Mouse (Mus musculus) hindbrain, postnatal 0 days (tissue): ENCODE measurements around the gene C2cd4c. TPM values are rescaled to one million over a fixed set of nuclear protein-coding genes. Genes with fewer than 3 reads are reported as not detected.

Experiments
- ATAC-seq: fragments of 200-750 bp; cut with Nextera tagmentation; 2 replicates; pipeline ENCODE4 v1.8.0; 2017; ENCODE audit warnings: mild to moderate bottlenecking, moderate TSS enrichment, moderate library complexity
- DNase-seq: peaks from one replicate; pipeline ENCODE4 v3.0.0-alpha.2; 2015; ENCODE audit warnings: low spot score
- H3K27ac ChIP-seq: fragments of 300-500 bp; sonication (generic); 2 replicates; pipeline ENCODE4 v1.5.1; 2014; ENCODE audit warnings: mild to moderate bottlenecking
- H3K27me3 ChIP-seq: fragments of 300-500 bp; sonication (generic); 2 replicates; pipeline ENCODE4 v1.6.1; 2014; ENCODE audit warnings: low read length, mixed read lengths; ENCODE audit not compliant: insufficient read depth
- H3K36me3 ChIP-seq: fragments of 300-500 bp; sonication (generic); 2 replicates; pipeline ENCODE4 v1.6.1; 2014; ENCODE audit warnings: low read length, mixed read lengths; ENCODE audit not compliant: insufficient read depth
- H3K4me1 ChIP-seq: fragments of 300-500 bp; sonication (generic); 2 replicates; pipeline ENCODE4 v1.6.1; 2014; ENCODE audit warnings: antibody characterized with exemption, low read length, mixed read lengths; ENCODE audit not compliant: insufficient read depth
- H3K4me2 ChIP-seq: fragments of 300-500 bp; sonication (generic); 2 replicates; pipeline ENCODE4 v1.6.1; 2014; ENCODE audit warnings: low read depth, mild to moderate bottlenecking, low read length, moderate library complexity, mixed read lengths
- H3K4me3 ChIP-seq: fragments of 300-500 bp; sonication (generic); 2 replicates; pipeline ENCODE4 v1.5.1; 2014; ENCODE audit warnings: low read length
- H3K9ac ChIP-seq: fragments of 300-500 bp; sonication (generic); replicated peaks from 2 replicates; pipeline ENCODE4 v1.6.1; 2014; ENCODE audit warnings: mild to moderate bottlenecking, low read length, moderate library complexity, mixed read lengths
- H3K9me3 ChIP-seq: fragments of 300-500 bp; sonication (generic); 2 replicates; pipeline ENCODE4 v1.6.1; 2016; ENCODE audit warnings: low read length, mixed read lengths
- CTCF ChIP-seq: IDR thresholded peaks from 2 replicates; pipeline ENCODE4 v1.5.1; 2016; ENCODE audit warnings: antibody characterized with exemption, control low read depth, low read depth
- whole genome bisulfite sequencing: fragments of 180-500 bp; shearing (Covaris S2); extraction: QIAGEN DNeasy Blood & Tissue Kit; methylation state at CpG from one replicate; pipeline ENCODE4 v1.1.7; 2014; 5-methylcytosine and 5-hydroxymethylcytosine counted together
- polyA plus RNA-seq: library from polyadenylated mRNA; unstranded; fragments of >200 nt; fragmentation: Nextera tagmentation; extraction: Ambion mirVana; gene quantifications from 2 replicates; pipeline ENCODE4 v1.2.1, GENCODE M21; 2015
- total RNA-seq: library from RNA; depleted of rRNA; stranded (reverse); fragments of >200 nt; gene quantifications from 2 replicates; pipeline ENCODE4 v1.2.3, GENCODE M21; 2014

Gene C2cd4c
- total and polyA plus RNA-seq, 2 experiments from 2014 or later = 1.0 to 31.9 TPM

GRCm38 (mm10) chr10:79633006-79633777, 19.4 kb upstream of the C2cd4c start:
- Histone ChIP-seq H3K4me3 (no peak overlapping the region), H3K9me3 (no peaks in the 10 kb centered on the region), H3K27ac (no peak overlapping the region), H3K4me1 (peaks cover 6% of the 10 kb centered on the region), H3K4me2 (no peak overlapping the region), H3K9ac (no peak overlapping the region), H3K36me3 (0 out of 2 replicates have a peak, but pooled peaks cover 4% of the 10 kb centered on the region), H3K27me3 (no peaks in the 10 kb centered on the region)
- DNase-seq = no peak
- ATAC-seq = no peak
- WGBS = 86% methylated on average over 17 of the region's 17 CpGs
- no peak for TF ChIP-seq CTCF

DNA sequence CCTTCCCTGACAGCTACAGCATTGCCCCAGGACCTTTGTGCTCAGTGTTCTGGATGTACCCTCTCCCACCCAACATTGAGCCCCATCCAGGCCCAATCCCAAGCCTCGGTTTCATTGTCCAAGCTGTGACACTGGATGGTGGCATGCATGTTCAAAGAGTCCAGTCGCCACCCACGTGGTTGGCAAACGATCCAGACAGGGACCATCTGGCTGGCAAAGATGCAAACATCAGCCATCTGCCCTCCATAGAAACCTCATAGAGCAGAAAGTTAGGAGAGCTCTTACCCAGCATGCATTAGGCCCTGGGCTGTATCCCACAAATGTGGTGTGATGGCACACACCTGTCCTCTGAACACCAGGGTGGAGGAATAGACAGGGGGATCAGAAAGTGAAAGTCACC, 17.6 kb upstream of the C2cd4c start:
- WGBS = 52% methylated on average over 4 of the region's 4 CpGs
- peak; percentile 81 for DNase-seq
- TF ChIP-seq CTCF = no peak
- Histone ChIP-seq H3K27me3 (no peaks in the 10 kb centered on the region), H3K27ac (no peak overlapping the region; the same call in 1 of the 2 replicates), H3K9ac (no peak overlapping the region), H3K4me2 (no peak overlapping the region), H3K4me1 (peaks cover 2% of the 10 kb centered on the region; the same call in 1 of the 2 replicates), H3K9me3 (no peaks in the 10 kb centered on the region), H3K4me3 (no peak overlapping the region), H3K36me3 (0 out of 2 replicates have a peak, but pooled peaks cover 4% of the 10 kb centered on the region)
- ATAC-seq = peak; percentile 75

GRCm38 (mm10) chr10:79628377-79628776, 14.6 kb upstream of the C2cd4c start:
- no peak overlapping the region for H3K27ac ChIP-seq
- H3K4me2 ChIP-seq = no peak overlapping the region
- no peak for TF ChIP-seq CTCF
- no peak overlapping the region for H3K4me3 ChIP-seq
- H3K4me1 ChIP-seq = peaks cover 2% of the 10 kb centered on the region; the same call in 1 of the 2 replicates
- H3K9ac ChIP-seq = no peak overlapping the region
- peak; percentile 52 for DNase-seq
- 56% methylated on average over 5 of the region's 5 CpGs for WGBS
- H3K36me3 ChIP-seq = 0 out of 2 replicates have a peak, but pooled peaks cover 4% of the 10 kb centered on the region
- no peaks in the 10 kb centered on the region for H3K9me3 ChIP-seq
- H3K27me3 ChIP-seq = no peaks in the 10 kb centered on the region
- ATAC-seq = no peak

GRCm38 (mm10) chr10:79626156-79626555, 12.3 kb upstream of the C2cd4c start:
- no peaks in the 10 kb centered on the region for H3K9me3 ChIP-seq
- 75% methylated on average over 10 of the region's 10 CpGs for WGBS
- DNase-seq (no peak), ATAC-seq (no peak)
- H3K4me2 ChIP-seq = no peak overlapping the region
- peaks cover 2% of the 10 kb centered on the region; the same call in 1 of the 2 replicates for H3K4me1 ChIP-seq
- 0 out of 2 replicates have a peak, but pooled peaks cover 4% of the 10 kb centered on the region for H3K36me3 ChIP-seq
- no peak for TF ChIP-seq CTCF
- no peak overlapping the region for H3K4me3 ChIP-seq
- H3K9ac ChIP-seq = no peak overlapping the region
- H3K27ac ChIP-seq = no peak overlapping the region
- no peaks in the 10 kb centered on the region for H3K27me3 ChIP-seq

DNA sequence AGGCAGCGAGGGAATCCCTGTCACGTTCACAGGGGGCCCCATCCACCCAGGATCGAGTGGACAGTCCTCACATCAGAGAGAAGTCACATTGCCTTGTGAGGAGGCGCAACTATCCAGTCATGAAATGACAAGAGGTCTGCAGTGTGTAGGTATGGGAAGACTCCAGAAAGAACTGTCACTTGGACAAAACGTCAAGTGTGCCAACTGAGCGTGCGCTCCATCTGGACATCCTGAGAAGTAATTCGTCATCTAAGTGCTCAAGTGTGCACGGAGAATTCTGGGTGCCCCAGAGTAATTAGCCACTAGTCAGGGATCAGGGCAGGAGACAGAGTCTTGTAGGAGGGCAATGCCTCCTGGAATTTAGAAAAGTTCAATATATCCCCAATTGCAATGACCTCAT, 11.6 kb upstream of the C2cd4c start:
- ATAC-seq = no peak
- no peak overlapping the region for H3K4me2 ChIP-seq
- DNase-seq = peak; percentile 50
- peaks cover 2% of the 10 kb centered on the region; the same call in 1 of the 2 replicates for H3K4me1 ChIP-seq
- H3K9ac ChIP-seq = no peak overlapping the region
- H3K27ac ChIP-seq = 0 out of 2 replicates have a peak overlapping the region, but pooled peaks have one; percentile 7
- WGBS = 61% methylated on average over 9 of the region's 9 CpGs
- no peaks in the 10 kb centered on the region for H3K27me3 ChIP-seq
- 0 out of 2 replicates have a peak, but pooled peaks cover 4% of the 10 kb centered on the region for H3K36me3 ChIP-seq
- H3K4me3 ChIP-seq = no peak overlapping the region
- H3K9me3 ChIP-seq = no peaks in the 10 kb centered on the region
- TF ChIP-seq CTCF = no peak

- Histone ChIP-seq H3K9ac (no peak overlapping the region), H3K27me3 (no peaks in the 10 kb centered on the region), H3K4me2 (no peak overlapping the region), H3K9me3 (no peaks in the 10 kb centered on the region), H3K27ac (no peak overlapping the region), H3K4me1 (peaks cover 2% of the 10 kb centered on the region; the same call in 1 of the 2 replicates), H3K4me3 (no peak overlapping the region), H3K36me3 (no peaks in the 10 kb centered on the region)
- DNase-seq (no peak), ATAC-seq (no peak)
- 40% methylated on average over 12 of the region's 12 CpGs for WGBS
- TF ChIP-seq CTCF = no peak
These were observed 10.1 kb upstream of the C2cd4c start for GRCm38 (mm10) chr10:79623950-79624349.

DNA sequence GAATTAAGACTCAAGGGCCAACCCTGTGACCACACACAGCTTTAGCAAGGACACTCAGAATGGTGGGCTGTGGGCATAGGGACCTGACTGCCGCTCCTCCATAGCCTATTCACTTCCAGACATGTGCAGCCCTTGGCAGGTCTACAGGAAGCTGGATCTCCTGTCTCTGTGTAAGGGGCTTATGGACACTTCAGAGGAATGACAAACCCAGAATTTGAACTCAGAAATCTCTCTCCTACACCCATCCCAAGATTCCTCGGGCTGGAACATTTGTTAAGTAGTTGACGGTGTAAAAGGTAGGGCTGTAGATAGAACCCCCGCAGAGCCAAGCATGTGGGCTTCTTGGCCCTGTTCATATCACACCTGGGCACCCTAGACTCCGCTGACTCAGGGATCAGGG, 2.6 kb upstream of the C2cd4c start:
- Histone ChIP-seq H3K4me1 (peaks cover 17% of the 10 kb centered on the region), H3K4me3 (no peak overlapping the region), H3K9ac (no peak overlapping the region), H3K27me3 (0 out of 2 replicates have a peak, but pooled peaks cover 10% of the 10 kb centered on the region), H3K4me2 (no peak overlapping the region), H3K27ac (no peak overlapping the region), H3K36me3 (no peaks in the 10 kb centered on the region), H3K9me3 (no peaks in the 10 kb centered on the region)
- 87% methylated on average over 5 of the region's 5 CpGs for whole genome bisulfite sequencing
- no peak for TF ChIP-seq CTCF
- no peak for ATAC-seq
- DNase-seq = no peak
